Mouse (Mus musculus) cerebellum, adult 18-20 months (tissue): ENCODE data around the gene C1qtnf4.

Experiments
- DNase-seq, 2 experiments: peaks; one replicate each; pipeline ENCODE4 v3.0.0; 2021

C1qtnf4 gene

DNA sequence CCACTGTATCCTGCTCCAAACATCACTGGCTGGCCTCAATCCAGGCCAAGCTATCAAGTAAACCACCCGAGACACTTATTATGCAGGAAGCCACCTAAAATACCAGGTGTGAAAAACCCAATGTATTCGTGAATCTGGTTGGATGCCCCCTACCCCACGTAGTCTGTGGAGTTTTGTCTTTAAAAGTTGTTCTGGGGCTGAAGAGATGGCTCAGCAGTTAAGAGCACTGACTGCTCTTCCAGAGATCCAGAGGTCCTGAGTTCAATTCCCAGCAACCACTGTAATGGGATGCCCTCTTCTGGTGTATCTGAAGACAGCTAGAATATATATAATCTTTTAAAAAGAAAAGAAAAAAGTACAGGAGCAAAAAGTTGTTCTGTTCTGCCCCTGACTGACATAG lies 52.7 kb downstream of the C1qtnf4 start:
- no peak for DNase-seq

DNA sequence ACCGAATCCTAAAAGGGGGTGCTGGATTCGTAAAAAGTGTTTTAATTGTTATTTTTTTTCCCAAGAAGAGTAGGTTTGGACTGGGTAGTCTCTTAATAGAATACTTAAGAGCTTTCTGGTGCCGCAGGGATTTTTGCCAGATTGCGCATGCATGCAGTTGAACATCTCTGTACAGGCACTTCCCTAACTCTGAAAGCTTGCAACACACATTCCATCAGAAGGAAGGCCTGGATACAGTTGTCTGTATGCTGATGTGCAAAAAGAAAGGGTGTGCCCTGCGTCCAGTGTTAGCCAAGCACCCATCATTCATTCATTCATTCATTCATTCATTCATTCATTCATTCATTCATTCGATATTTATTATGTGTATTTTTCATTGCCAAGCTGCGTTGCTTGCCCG lies 54.1 kb downstream of the C1qtnf4 start:
- peak in 1 of 2 experiments; percentile 30 for DNase-seq
